Mouse (Mus musculus): ENCODE results near the gene Ripk3. TPM values are rescaled to one million over a fixed set of nuclear protein-coding genes. Genes with fewer than 3 reads are reported as not detected.
A peak's percentile ranks its signal among the peaks of the same experiment; 100 is the strongest.

Gene Ripk3
- total RNA-seq, 1 experiment from 2014 or later, result 2.9 TPM

- no peak for DNase-seq
These were observed 6.9 kb upstream of the Ripk3 start for GRCm38 (mm10) chr14:55795380-55796163.

- DNase-seq, result no peak
These were observed 5.3 kb upstream of the Ripk3 start for GRCm38 (mm10) chr14:55793946-55794345.

DNA sequence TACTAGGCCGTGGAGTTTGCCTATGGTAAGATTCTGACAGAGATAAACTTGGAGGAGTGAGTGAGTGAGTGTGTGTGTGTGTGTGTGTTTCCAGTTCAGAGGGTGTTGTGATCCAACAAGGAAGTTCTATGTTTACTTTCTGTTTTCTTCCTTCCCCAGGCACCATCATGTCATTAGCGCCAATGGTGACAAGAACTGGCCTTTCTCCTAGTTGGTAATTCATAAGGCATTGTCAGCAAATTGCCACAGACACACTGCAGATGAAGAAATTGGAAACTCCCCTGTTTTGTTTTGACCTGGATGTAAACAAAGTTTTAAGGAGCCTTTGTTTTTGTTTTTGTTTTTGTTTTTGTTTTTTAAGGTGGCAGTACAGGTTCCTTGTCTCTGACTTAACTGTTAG lies 4.8 kb upstream of the Ripk3 start:
- no peak for DNase-seq

- no peak for DNase-seq
These were observed 934 bp downstream of the Ripk3 start for GRCm38 (mm10) chr14:55787731-55788130.

GRCm38 (mm10) chr14:55785195-55785594 lies 3.5 kb downstream of the Ripk3 start:
- DNase-seq, result no peak

- DNase-seq, result no peak
These were observed 4.8 kb downstream of the Ripk3 start, which contains the start of gene Adcy4 for GRCm38 (mm10) chr14:55783958-55784235. Gene Adcy4 (minus strand): TSS chr14:55784095.

GRCm38 (mm10) chr14:55783171-55783957 lies 5.3 kb downstream of the Ripk3 start:
- no peak for DNase-seq

- no peak for DNase-seq
These were observed 6.2 kb downstream of the Ripk3 start for GRCm38 (mm10) chr14:55782361-55782960.

- DNase-seq, result peak; percentile 55
These were observed 7.4 kb downstream of the Ripk3 start for GRCm38 (mm10) chr14:55781310-55781709.

GRCm38 (mm10) chr14:55780736-55781135 lies 7.9 kb downstream of the Ripk3 start:
- DNase-seq, result no peak

DNA sequence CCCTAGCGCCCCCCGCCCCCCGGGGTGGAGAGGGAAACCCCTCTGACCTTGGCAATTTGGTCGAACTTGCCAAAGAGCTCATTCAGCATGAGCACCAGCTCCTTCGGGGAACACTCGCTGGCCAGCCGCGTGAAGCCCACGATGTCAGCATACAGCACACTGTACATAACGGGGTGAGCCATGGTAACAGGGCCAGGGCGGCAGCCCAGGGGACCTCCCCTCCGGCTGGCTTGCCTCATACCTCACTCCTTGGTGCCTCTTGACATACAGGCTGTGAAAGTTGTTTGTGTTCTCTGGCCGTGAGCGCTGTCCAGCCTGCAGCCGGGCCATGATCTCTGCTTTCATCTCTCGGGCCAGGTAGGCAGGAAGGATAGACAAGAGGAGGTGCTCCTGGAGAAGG lies 9.0 kb downstream of the Ripk3 start:
- no peak for DNase-seq

DNA sequence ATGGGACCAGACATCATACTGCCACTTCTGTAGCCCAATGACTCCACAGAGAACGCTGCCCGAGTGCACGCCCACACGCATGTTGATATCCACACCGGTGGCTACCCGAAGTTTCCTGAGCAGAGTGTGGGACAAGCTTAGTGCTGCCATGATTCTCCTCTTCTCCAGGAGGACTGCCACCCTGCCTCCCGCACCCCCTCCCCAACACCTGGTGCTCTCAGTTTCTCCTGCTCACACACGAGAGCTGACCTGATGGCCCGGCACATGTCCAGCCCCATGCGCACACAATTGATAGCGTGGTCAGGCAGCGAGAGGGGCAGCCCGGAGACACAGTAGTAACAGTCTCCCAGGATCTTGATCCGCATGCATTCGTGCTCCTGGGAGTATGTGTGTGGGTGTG lies 10.0 kb downstream of the Ripk3 start:
- DNase-seq, result no peak

GRCm38 (mm10) chr14:55777806-55778205 lies 10.9 kb downstream of the Ripk3 start:
- no peak for DNase-seq

DNA sequence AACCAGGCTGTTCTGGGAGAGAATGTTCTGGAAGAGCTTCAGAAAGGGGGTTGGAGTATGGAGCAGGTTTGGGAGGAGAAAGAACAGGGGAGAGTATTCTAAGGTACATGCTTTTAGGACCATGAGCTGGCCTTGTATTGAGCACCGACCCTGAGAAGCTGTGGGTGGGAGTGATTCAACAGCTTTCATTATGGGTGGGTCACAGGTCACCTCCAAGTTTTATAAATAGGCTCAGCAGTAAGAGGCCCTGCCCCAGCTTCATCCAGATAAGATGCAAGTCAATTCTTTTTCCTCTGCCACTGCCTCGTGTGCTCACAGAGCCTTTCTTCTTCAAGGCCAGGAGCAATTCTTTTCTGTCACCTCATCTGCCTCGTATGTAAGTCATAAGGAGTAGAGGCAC lies 11.5 kb downstream of the Ripk3 start:
- no peak for DNase-seq

DNA sequence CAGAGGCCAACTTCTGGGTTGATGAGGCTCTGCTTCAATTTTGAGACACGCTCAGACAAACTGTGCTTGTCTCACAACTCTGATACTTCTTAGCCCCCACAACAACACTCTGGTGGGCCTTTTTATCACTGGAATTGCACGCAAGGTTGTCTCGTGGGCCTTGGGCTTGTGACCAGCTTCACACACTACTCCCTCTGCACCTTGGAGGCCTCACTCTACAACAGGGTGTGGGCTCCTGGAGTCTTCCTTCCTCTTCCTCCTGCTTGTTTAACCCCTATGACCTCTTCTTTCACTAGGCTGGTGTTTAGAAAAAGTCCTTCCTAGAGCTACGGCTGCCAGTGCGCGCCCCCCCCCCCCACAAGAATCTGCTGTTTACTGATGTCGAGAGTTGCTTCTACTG lies 12.0 kb downstream of the Ripk3 start:
- no peak for DNase-seq

DNA sequence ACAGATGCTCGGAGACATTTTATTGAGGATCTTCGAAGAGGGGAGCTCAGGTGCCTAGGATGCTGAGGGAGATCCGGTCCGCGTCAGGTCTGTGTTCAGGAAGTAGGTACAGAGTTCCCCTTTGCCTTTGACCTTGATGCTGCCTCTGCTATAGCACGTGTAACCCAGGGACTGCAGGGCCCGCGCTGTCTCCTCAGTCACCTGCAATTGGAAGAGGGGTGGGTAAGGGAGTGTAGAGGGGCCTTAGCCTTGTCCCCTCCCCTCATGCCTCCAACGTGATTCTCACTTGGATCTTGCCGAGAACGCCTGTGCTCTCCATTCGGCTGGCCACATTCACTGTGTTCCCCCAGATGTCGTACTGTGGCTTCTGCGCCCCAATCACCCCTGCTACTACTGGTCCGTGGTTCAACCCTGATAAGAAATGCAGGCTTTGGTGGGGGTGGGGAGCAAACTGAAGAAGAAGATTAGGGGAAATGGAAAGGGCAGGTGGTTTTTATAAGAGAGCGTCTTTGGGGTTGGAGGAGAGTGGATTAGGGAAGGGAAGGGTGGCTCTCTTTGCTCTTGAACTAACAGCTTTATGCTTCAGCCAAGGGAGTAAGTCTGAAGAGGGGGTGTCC lies 19.5 kb downstream of the Ripk3 start:
- DNase-seq, result no peak

DNA sequence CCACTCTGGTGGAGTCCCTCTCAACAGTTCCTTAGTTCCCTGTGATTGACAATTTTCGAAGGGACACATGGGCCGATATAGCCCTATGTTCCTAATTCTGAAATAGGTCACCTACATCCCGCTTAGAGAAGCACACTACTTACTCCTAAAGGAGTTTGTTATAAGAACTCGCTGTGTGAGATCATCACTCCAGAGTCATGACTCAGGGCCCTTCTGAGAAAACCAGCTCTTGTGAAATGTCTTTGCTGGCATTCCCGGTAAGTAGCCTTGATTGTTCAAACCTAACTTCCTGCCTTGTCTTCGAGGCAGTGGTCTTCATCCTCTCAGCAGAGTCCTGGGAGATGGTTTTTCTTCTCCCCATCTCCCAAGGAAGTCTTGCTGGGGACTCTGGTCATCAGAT lies 20.1 kb downstream of the Ripk3 start:
- DNase-seq, result no peak

DNA sequence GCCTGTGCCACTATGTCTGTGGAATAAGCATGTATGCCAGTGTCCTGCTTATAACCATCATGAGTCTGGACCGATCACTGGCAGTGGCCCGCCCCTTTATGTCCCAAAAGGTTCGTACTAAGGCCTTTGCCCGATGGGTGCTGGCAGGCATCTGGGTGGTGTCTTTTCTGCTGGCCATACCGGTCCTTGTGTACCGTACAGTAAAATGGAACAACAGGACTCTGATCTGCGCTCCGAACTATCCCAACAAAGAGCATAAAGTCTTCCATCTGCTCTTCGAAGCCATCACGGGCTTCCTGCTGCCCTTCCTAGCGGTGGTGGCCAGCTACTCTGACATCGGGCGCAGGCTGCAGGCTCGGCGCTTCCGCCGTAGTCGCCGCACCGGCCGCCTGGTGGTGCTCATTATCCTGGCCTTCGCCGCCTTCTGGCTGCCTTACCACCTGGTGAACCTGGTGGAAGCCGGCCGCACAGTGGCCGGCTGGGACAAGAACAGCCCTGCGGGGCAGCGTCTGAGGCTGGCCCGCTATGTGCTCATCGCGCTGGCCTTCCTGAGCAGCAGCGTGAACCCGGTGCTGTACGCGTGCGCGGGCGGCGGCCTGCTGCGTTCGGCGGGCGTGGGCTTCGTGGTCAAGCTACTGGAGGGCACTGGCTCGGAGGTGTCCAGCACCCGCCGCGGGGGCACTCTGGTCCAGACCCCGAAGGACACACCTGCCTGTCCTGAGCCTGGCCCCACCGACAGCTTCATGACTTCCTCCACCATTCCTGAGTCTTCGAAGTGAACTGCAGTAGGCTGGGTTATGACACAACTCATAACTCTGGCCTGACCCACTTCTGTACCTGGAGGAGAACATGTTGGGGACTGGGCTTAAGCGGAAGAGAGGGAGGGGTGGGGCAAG lies 20.9 kb downstream of the Ripk3 start:
- peak; percentile 65 for DNase-seq

DNA sequence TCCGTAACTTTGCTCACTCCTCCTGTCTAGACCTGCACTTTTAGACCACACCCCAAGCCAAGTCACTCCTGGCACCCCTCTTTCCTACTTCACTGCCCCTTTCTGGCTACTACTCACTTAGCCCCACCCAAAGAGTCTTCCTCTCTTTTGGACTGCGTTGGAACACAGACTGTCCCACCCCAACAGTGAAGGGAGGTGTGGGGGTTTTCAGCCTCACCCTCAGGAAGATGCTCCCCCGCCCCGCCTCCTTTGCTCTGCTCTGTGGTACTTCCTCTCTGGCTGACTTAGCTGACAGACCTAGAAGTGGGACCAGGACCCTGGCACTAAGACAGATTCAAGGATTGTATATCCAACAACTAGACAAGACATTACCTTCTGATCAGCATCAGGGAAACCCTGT lies 23.0 kb downstream of the Ripk3 start, which contains the start of gene Ltb4r1:
Gene Ltb4r1, plus strand, starts transcription at position 267 of the 400 bp plus-strand sequence.
- no peak for DNase-seq

DNA sequence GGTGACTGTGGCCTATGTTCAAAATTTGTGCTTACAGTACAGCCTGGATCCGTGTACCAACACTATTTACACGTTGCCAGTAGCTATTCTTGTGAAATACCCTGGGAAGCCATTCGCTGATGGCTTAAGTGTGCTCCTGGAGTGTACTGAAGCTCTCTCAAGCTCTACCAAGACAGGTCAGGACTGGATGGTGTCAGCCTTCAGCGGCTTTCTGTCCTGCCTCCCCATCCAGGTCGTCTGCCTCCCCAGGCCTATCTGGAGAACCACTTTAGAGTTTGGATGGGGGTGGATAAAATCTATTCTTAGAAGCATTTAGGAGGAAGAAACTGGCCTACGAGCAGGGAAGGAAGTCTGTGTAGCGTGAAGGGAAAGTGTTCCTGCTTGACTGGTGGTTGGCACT lies 25.5 kb downstream of the Ripk3 start:
- DNase-seq, result no peak

- peak; percentile 47 for DNase-seq
These were observed 26.5 kb downstream of the Ripk3 start for GRCm38 (mm10) chr14:55762001-55762821.

Measured in adrenal gland, postnatal 25 days (tissue).